Comparison of ENCODE assay signal across 21 mouse cellular contexts in genomic region chr14:24009978-24010377, GRCm38 (mm10). TPM values are rescaled to one million over a fixed set of nuclear protein-coding genes. Genes with fewer than 3 reads are reported as not detected.
DNase-seq lines count a peak whose midpoint lies in the region; ATAC-seq and TF ChIP-seq lines count a peak whose summit lies in the region.
"Had no signal": no experiment of that assay in that cellular context is flagged by ENCODE, and none has a peak within 500 bp of the region (broad histone marks: within the 10 kb centered on the region; RNA-seq: fewer than 3 reads in every experiment).

No protein-coding gene starts in this region.

- no peak overlapping the region for H3K9ac ChIP-seq in hindbrain, postnatal 0 days (replicated peaks; ENCODE audit: low read length)
- no peak overlapping the region for H3K9ac ChIP-seq in hindbrain, embryonic 14.5 days
- H3K9ac ChIP-seq in midbrain, embryonic 14.5 days (replicated peaks; ENCODE audit: low read length) = no peak overlapping the region
- no peak overlapping the region for H3K9ac ChIP-seq in midbrain, embryonic 16.5 days (ENCODE audit: low read depth, low read length)
- H3K9ac ChIP-seq: heart, embryonic 13.5 days had no signal

- H3K36me3 ChIP-seq in hindbrain, postnatal 0 days (ENCODE audit: insufficient read depth, low read length) = no peaks in the 10 kb centered on the region
- H3K36me3 ChIP-seq in hindbrain, embryonic 14.5 days (replicated peaks; ENCODE audit: control insufficient read depth, insufficient read depth) = no peaks in the 10 kb centered on the region
- H3K36me3 ChIP-seq in midbrain, embryonic 14.5 days (ENCODE audit: control insufficient read depth, insufficient read depth, low read length) = no peaks in the 10 kb centered on the region
- H3K36me3 ChIP-seq in midbrain, embryonic 16.5 days (ENCODE audit: control insufficient read depth, insufficient read depth, low read length) = no peaks in the 10 kb centered on the region
- H3K36me3 ChIP-seq: embryonic facial prominence, embryonic 10.5 days; G1E; heart, embryonic 13.5 days had no signal

- H3K27me3 ChIP-seq in hindbrain, postnatal 0 days (ENCODE audit: insufficient read depth, low read length) = no peaks in the 10 kb centered on the region
- no peaks in the 10 kb centered on the region for H3K27me3 ChIP-seq in hindbrain, embryonic 14.5 days (ENCODE audit: control insufficient read depth, insufficient read depth, low read length)
- peaks cover 13% of the 10 kb centered on the region; the same call in 1 of the 2 replicates for H3K27me3 ChIP-seq in midbrain, embryonic 14.5 days (ENCODE audit: control insufficient read depth, insufficient read depth, low read length)
- peaks cover 3% of the 10 kb centered on the region; the same call in 1 of the 2 replicates for H3K27me3 ChIP-seq in midbrain, embryonic 16.5 days (ENCODE audit: control insufficient read depth, insufficient read depth, low read depth, low read length)

- H3K4me2 ChIP-seq in hindbrain, postnatal 0 days (ENCODE audit: low read depth, low read length) = no peak overlapping the region
- no peak overlapping the region for H3K4me2 ChIP-seq in hindbrain, embryonic 14.5 days (replicated peaks)
- no peak overlapping the region for H3K4me2 ChIP-seq in midbrain, embryonic 14.5 days (ENCODE audit: low read length)
- H3K4me2 ChIP-seq in midbrain, embryonic 16.5 days (ENCODE audit: low read length) = no peak overlapping the region
- H3K4me2 ChIP-seq: heart, embryonic 13.5 days had no signal

- H3K27ac ChIP-seq in hindbrain, postnatal 0 days = no peak overlapping the region
- no peak overlapping the region for H3K27ac ChIP-seq in hindbrain, embryonic 14.5 days
- H3K27ac ChIP-seq in midbrain, embryonic 14.5 days (replicated peaks; ENCODE audit: low read depth, low read length) = no peak overlapping the region
- no peak overlapping the region for H3K27ac ChIP-seq in midbrain, embryonic 16.5 days (ENCODE audit: low read length)
- H3K27ac ChIP-seq: embryonic facial prominence, embryonic 10.5 days; heart, embryonic 13.5 days had no signal

- peak; percentile 25 for DNase-seq in hindbrain, postnatal 0 days (ENCODE audit: low spot score)
- DNase-seq in hindbrain, embryonic 14.5 days (ENCODE audit: low spot score) = no peak
- peak; percentile 29 for DNase-seq in midbrain, embryonic 14.5 days
- DNase-seq in brain, embryonic 14.5 days (ENCODE audit: low read depth) = peak; percentile 42
- no peak for DNase-seq in lung, postnatal 36 days
- DNase-seq: adrenal gland, postnatal 25 days; B cell, adult 2 months; cerebellum, adult 2 months; cerebellum, postnatal 10 days; gastrocnemius, postnatal 36 days; heart, adult 11 months; heart, postnatal 36 days had no signal

- peak; percentile 44 for TF ChIP-seq CTCF in hindbrain, postnatal 0 days (IDR thresholded peaks at IDR 0.05; ENCODE audit: low read depth)
- TF ChIP-seq CTCF in brain, embryonic 14.5 days (IDR thresholded peaks at IDR 0.05; ENCODE audit: borderline replicate concordance, extremely low read depth, insufficient read depth, insufficient read length) = no peak; the same call in 1 of the 2 replicates

- TF ChIP-seq POLR2A in brain, embryonic 14.5 days (IDR thresholded peaks at IDR 0.05; ENCODE audit: borderline replicate concordance, extremely low read depth, insufficient read depth, insufficient read length, poor library complexity, severe bottlenecking) = no peak

- 71% methylated on average over 1 of the region's 1 CpGs for WGBS in hindbrain, postnatal 0 days
- 87% methylated on average over 1 of the region's 1 CpGs for WGBS in hindbrain, embryonic 14.5 days
- WGBS in midbrain, embryonic 14.5 days = 82% methylated on average over 1 of the region's 1 CpGs
- WGBS in midbrain, embryonic 16.5 days = 74% methylated on average over 1 of the region's 1 CpGs

- ATAC-seq in hindbrain, postnatal 0 days = no peak
- ATAC-seq in hindbrain, embryonic 14.5 days (ENCODE audit: low FRiP score) = no peak
- ATAC-seq in midbrain, embryonic 14.5 days (ENCODE audit: low FRiP score, low TSS enrichment) = no peak
- ATAC-seq in midbrain, embryonic 16.5 days = no peak
- ATAC-seq: activated CD4-positive, CD25-positive, alpha-beta regulatory T cell, adult 4 months; CD4-positive, CD25-positive, alpha-beta regulatory T cell, adult 4 months; forebrain, embryonic 16.5 days; hindbrain, embryonic 16.5 days; Patski had no signal

- H3K9me3 ChIP-seq in hindbrain, postnatal 0 days (ENCODE audit: low read length) = no peaks in the 10 kb centered on the region
- H3K9me3 ChIP-seq in hindbrain, embryonic 14.5 days (ENCODE audit: control insufficient read depth, low read length) = no peaks in the 10 kb centered on the region
- H3K9me3 ChIP-seq in midbrain, embryonic 14.5 days (ENCODE audit: control insufficient read depth, low read length) = no peaks in the 10 kb centered on the region
- no peaks in the 10 kb centered on the region for H3K9me3 ChIP-seq in midbrain, embryonic 16.5 days (replicated peaks; ENCODE audit: control insufficient read depth, low read length, poor library complexity, severe bottlenecking)
- H3K9me3 ChIP-seq: embryonic facial prominence, embryonic 10.5 days; heart, embryonic 13.5 days had no signal

- no peaks in the 10 kb centered on the region for H3K4me1 ChIP-seq in hindbrain, postnatal 0 days (ENCODE audit: insufficient read depth, low read length)
- H3K4me1 ChIP-seq in hindbrain, embryonic 14.5 days (replicated peaks; ENCODE audit: control insufficient read depth, insufficient read depth, low read length) = no peaks in the 10 kb centered on the region
- H3K4me1 ChIP-seq in midbrain, embryonic 14.5 days (ENCODE audit: control insufficient read depth, insufficient read depth, low read length) = no peaks in the 10 kb centered on the region
- H3K4me1 ChIP-seq in midbrain, embryonic 16.5 days (ENCODE audit: control insufficient read depth, insufficient read depth, low read length) = peaks cover 4% of the 10 kb centered on the region; the same call in 1 of the 2 replicates

- H3K4me3 ChIP-seq in hindbrain, postnatal 0 days (ENCODE audit: low read length) = no peak overlapping the region
- H3K4me3 ChIP-seq in hindbrain, embryonic 14.5 days (replicated peaks; ENCODE audit: low read length) = no peak overlapping the region
- no peak overlapping the region for H3K4me3 ChIP-seq in midbrain, embryonic 14.5 days (replicated peaks; ENCODE audit: low read depth, low read length)
- no peak overlapping the region for H3K4me3 ChIP-seq in midbrain, embryonic 16.5 days (ENCODE audit: low read depth, low read length)
- H3K4me3 ChIP-seq: embryonic facial prominence, embryonic 10.5 days; heart, embryonic 13.5 days had no signal

RNA-seq across cellular contexts. Expression of gene Kcnma1, which starts 4.3 kb away (rescaled TPM):
- total RNA-seq in hindbrain, postnatal 0 days (2014; rRNA removed) = 36.1 and 36.8 TPM in 2 replicates
- polyA plus RNA-seq in hindbrain, postnatal 0 days (2015; fragmentation: Nextera tagmentation; extraction: Ambion mirVana) = 15.9 and 16.5 TPM in 2 replicates
- 22.1 and 22.8 TPM in 2 replicates for polyA plus RNA-seq in hindbrain, embryonic 14.5 days (2014; fragmentation: Nextera tagmentation; extraction: Ambion mirVana)
- polyA plus RNA-seq in midbrain, embryonic 14.5 days (2014; fragmentation: Nextera tagmentation; extraction: Ambion mirVana) = 17.8 and 18.3 TPM in 2 replicates
- 18.4 and 23.9 TPM in 2 replicates for polyA plus RNA-seq in midbrain, embryonic 16.5 days (2015; fragmentation: Nextera tagmentation; extraction: Ambion mirVana)
- polyA plus RNA-seq in brain, embryonic 14.5 days (2012; rRNA removed) = 10.6 and 18.3 TPM in 2 replicates
- polyA plus RNA-seq: activated CD4-positive, CD25-positive, alpha-beta regulatory T cell, adult 4 months; CD4-positive, CD25-positive, alpha-beta regulatory T cell, adult 4 months; G1E had no signal

Comparison
In these comparisons a context has a peak if more than half of its experiments do, and no peak if none do; other contexts are left out.
1. DNase-seq: peak in hindbrain, postnatal 0 days (single experiment), midbrain, embryonic 14.5 days (single experiment) and brain, embryonic 14.5 days (single experiment); none in hindbrain, embryonic 14.5 days (single experiment) and lung, postnatal 36 days (single experiment).